Mouse (Mus musculus) heart, postnatal 0 days (tissue): Measurements from ENCODE around the gene Spem2.

Experiments used
- CTCF ChIP-seq: IDR thresholded peaks from 2 replicates; pipeline ENCODE4 v1.5.1; 2016; ENCODE audit warnings: antibody characterized with exemption, control low read depth, low read depth
- EP300 ChIP-seq: IDR thresholded peaks from 2 replicates; pipeline ENCODE4 v1.6.1; 2016; ENCODE audit warnings: antibody characterized with exemption, low read depth

DNA sequence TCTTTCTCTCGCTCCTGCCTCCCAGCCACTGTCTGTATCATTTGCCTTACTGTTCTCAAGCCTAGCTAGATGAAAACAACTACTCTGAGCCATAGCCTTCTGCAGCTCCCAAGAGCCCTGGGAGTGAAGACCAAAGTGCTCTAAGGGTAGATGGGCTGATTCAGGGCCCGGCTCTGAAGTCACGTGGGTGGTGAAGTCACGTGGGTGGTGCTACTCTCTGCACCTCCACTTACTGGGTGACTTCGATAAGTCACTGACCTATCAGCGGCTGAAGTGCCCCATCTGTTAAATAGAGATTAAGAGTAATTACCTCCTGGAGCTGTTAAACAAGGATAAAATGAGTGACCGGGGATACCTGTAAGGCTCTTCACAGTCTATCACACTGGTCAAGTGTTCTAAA lies 35.7 kb upstream of the Spem2 start:
- TF ChIP-seq CTCF (no peak), EP300 (no peak)
